Mouse (Mus musculus) erythroblast, embryonic 14.5 days (primary cell): ENCODE data around the gene Col18a1. TPM values are rescaled to one million over a fixed set of nuclear protein-coding genes. Genes with fewer than 3 reads are reported as not detected.

Experiments used
- H3K27me3 ChIP-seq: 2 replicates; pipeline ENCODE4 v1.6.1; 2012; ENCODE audit warnings: inconsistent platforms; ENCODE audit not compliant: control insufficient read depth
- H3K36me3 ChIP-seq: 2 replicates; pipeline ENCODE4 v1.6.1; 2012; ENCODE audit warnings: mild to moderate bottlenecking, inconsistent platforms; ENCODE audit not compliant: control insufficient read depth
- H3K4me1 ChIP-seq: 2 replicates; pipeline ENCODE4 v1.6.1; 2012; ENCODE audit warnings: inconsistent platforms; ENCODE audit not compliant: control insufficient read depth
- H3K4me3 ChIP-seq: replicated peaks from 2 replicates; pipeline ENCODE3; 2012; ENCODE audit warnings: moderate library complexity, mild to moderate bottlenecking, inconsistent platforms
- H3K9me3 ChIP-seq: 2 replicates; pipeline ENCODE4 v1.6.1; 2012; ENCODE audit warnings: low read length, inconsistent platforms, mixed read lengths; ENCODE audit not compliant: control insufficient read depth
- GATA1 ChIP-seq: IDR thresholded peaks from 2 replicates; pipeline ENCODE4 v1.6.1; 2012; ENCODE audit warnings: low read length, inconsistent platforms, mixed read lengths
- TAL1 ChIP-seq: IDR thresholded peaks from 3 replicates; pipeline ENCODE4 v1.6.1; 2012; ENCODE audit warnings: low read length, inconsistent platforms, mixed read lengths
- polyA plus RNA-seq: library from polyadenylated mRNA; stranded (reverse); fragments of >175 nt; gene quantifications from 2 replicates; pipeline ENCODE4 v1.2.3, GENCODE M21; 2012

The Col18a1 gene
- polyA plus RNA-seq, 1 experiment = 0.66 TPM

GRCm38 (mm10) chr10:77093817-77094216, 72.5 kb downstream of the Col18a1 start:
- TF ChIP-seq TAL1 = no peak
- TF ChIP-seq GATA1 = no peak
- Histone ChIP-seq H3K9me3 (peaks cover 5% of the 10 kb centered on the region), H3K4me3 (no peak overlapping the region), H3K36me3 (peaks cover 8% of the 10 kb centered on the region; the same call in 1 of the 2 replicates), H3K27me3 (no peaks in the 10 kb centered on the region), H3K4me1 (peaks cover 12% of the 10 kb centered on the region)

DNA sequence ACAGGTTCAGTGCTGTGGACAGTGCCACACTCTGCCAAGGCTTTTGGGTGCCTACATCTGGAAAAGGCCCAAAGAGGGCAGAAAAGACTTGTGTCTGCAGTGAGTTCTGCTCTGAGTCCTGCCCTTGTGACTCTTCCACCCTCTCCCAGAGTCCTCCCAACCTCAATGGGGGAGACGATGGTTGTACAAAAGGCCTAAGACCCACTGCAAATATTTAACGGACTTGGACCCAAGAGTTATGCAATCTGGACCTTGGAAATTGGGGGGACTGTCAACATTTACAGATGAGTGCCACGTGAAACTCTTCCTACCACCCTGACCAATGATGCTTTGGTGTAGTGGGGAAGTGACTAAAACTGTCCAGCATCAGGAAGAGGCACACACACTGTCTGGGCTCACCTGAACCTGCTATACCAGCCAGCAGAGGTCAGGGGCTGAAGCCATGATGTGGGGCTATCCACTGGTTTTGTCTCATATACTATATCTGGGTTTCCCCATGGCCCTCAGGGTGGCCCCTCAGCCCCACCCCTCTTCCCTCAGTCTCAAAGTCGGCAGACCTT, 74.7 kb downstream of the Col18a1 start:
- H3K4me3 ChIP-seq = no peak overlapping the region
- peaks cover 11% of the 10 kb centered on the region; the same call in 1 of the 2 replicates for H3K36me3 ChIP-seq
- no peaks in the 10 kb centered on the region for H3K27me3 ChIP-seq
- peaks cover 12% of the 10 kb centered on the region for H3K4me1 ChIP-seq
- TF ChIP-seq TAL1 (no peak), GATA1 (no peak)
- H3K9me3 ChIP-seq = peaks cover 5% of the 10 kb centered on the region

DNA sequence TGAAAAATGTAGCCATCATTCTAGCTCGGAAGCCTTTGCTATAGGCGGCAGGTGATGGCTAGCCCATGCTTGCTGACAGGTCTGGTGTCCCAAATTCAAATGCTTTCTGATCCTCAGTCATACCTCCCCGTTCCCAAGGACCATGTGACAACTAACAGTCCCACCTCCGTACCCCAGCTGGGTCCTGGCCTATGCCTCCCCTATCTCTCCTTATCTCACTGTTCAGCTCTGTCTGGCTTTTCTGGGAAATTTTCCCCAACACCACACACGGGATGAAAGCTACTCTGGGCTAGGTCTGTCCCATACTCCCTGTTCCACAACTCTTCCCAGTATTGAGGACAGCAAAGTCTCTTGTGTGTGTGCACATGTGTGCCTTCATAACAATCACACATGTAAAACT, 76.3 kb downstream of the Col18a1 start:
- H3K4me3 ChIP-seq = no peak overlapping the region
- H3K9me3 ChIP-seq = peaks cover 5% of the 10 kb centered on the region
- H3K27me3 ChIP-seq = no peaks in the 10 kb centered on the region
- no peak for TF ChIP-seq GATA1
- TF ChIP-seq TAL1 = no peak
- peaks cover 13% of the 10 kb centered on the region; the same call in 1 of the 2 replicates for H3K36me3 ChIP-seq
- peaks cover 12% of the 10 kb centered on the region for H3K4me1 ChIP-seq

DNA sequence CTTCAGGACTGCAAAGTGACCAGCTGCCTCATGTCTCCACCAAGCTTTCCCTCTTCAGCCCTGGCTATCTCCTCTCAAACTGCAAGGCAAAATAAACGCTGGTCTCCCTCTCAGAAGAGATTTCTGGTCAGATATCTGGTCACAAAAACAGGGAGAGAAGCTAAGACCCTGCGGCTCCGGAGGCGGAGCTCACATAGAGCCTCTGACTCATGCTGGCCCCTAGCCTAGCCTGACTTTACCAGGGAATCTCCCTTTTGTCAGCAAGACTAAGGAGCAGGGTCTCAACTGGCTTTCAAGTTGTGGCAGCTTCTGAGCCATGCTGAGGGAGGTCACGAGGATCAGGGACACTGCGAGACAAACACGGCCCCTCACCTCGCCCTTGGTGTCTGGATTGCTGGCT, 77.0 kb downstream of the Col18a1 start:
- Histone ChIP-seq H3K36me3 (peaks cover 17% of the 10 kb centered on the region), H3K9me3 (peaks cover 5% of the 10 kb centered on the region), H3K27me3 (no peaks in the 10 kb centered on the region), H3K4me1 (peaks cover 12% of the 10 kb centered on the region), H3K4me3 (no peak overlapping the region)
- TF ChIP-seq GATA1 (no peak), TAL1 (no peak)

DNA sequence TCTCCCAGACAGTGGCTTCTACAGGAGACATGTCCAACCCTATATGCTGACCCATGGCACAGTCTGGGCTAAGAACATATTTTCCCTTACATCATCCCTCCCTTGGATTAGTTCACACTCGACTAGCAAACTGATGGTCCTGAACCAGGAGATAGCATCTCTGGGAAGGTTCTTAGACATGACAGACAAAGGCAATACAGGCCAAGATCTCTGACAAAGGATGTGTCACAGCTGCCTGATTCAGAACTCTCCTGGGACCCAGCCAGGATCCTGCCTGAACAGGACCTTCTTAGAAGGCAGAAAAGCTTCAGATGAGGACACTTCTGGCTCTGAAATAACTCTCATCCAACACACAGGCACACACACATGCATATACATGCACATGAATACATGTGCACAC, 81.8 kb downstream of the Col18a1 start:
- TF ChIP-seq GATA1 = no peak
- no peak for TF ChIP-seq TAL1
- peaks cover 21% of the 10 kb centered on the region for H3K36me3 ChIP-seq
- H3K4me1 ChIP-seq = peaks cover 2% of the 10 kb centered on the region
- H3K9me3 ChIP-seq = no peaks in the 10 kb centered on the region
- H3K4me3 ChIP-seq = no peak overlapping the region
- H3K27me3 ChIP-seq = no peaks in the 10 kb centered on the region

- Histone ChIP-seq H3K36me3 (peaks cover 22% of the 10 kb centered on the region), H3K9me3 (no peaks in the 10 kb centered on the region), H3K27me3 (no peaks in the 10 kb centered on the region), H3K4me1 (no peaks in the 10 kb centered on the region), H3K4me3 (no peak overlapping the region)
- TF ChIP-seq GATA1 (no peak), TAL1 (no peak)
Measured at GRCm38 (mm10) chr10:77082921-77083320, 83.4 kb downstream of the Col18a1 start.

GRCm38 (mm10) chr10:77082453-77082852, 83.9 kb downstream of the Col18a1 start:
- Histone ChIP-seq H3K9me3 (no peaks in the 10 kb centered on the region), H3K4me3 (no peak overlapping the region), H3K36me3 (peaks cover 24% of the 10 kb centered on the region), H3K4me1 (no peaks in the 10 kb centered on the region), H3K27me3 (no peaks in the 10 kb centered on the region)
- TF ChIP-seq GATA1 = no peak
- TF ChIP-seq TAL1 = no peak

GRCm38 (mm10) chr10:77078961-77079360, 87.4 kb downstream of the Col18a1 start:
- H3K4me3 ChIP-seq = no peak overlapping the region
- TF ChIP-seq TAL1 (no peak), GATA1 (no peak)
- H3K27me3 ChIP-seq = no peaks in the 10 kb centered on the region
- peaks cover 13% of the 10 kb centered on the region; the same call in 1 of the 2 replicates for H3K36me3 ChIP-seq
- H3K9me3 ChIP-seq = no peaks in the 10 kb centered on the region
- H3K4me1 ChIP-seq = no peaks in the 10 kb centered on the region

- Histone ChIP-seq H3K4me3 (no peak overlapping the region), H3K4me1 (no peaks in the 10 kb centered on the region), H3K36me3 (peaks cover 11% of the 10 kb centered on the region; the same call in 1 of the 2 replicates), H3K9me3 (no peaks in the 10 kb centered on the region), H3K27me3 (no peaks in the 10 kb centered on the region)
- TF ChIP-seq GATA1 = no peak
- TF ChIP-seq TAL1 = no peak
Measured at GRCm38 (mm10) chr10:77078456-77078855, 87.9 kb downstream of the Col18a1 start.

DNA sequence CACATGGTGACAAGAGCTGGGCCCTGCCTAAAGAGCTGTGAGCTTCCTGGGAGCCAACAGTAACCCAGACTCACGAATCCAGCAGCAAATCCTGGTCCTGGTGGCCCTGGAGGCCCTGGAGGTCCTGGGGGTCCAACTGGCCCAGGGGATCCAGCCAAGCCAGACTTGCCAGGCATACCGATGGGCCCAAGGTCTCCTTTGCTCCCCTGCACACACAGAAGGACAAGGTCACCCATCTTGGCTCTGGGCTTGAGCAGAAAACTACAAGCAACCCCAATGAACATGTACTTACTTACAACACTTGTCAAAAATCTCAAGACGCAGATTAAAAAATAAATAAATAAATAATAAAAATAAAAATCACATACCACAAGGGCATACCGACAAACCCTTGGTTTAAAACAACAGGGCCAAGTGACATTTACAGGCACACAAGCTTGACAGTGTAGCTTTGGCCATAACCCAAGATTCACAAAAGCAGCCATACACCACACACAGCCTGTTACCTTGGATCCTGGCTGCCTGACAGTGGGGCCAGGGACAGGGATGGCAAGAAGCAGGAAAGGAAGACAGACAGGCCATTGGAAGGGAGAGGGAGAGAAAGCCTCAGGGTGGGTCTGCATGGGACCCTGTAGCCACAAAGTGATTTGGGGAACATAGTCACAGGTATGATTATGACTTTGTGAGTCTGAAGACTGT, 91.9 kb downstream of the Col18a1 start:
- Histone ChIP-seq H3K4me1 (peaks cover 12% of the 10 kb centered on the region), H3K4me3 (no peak overlapping the region), H3K36me3 (peaks cover 10% of the 10 kb centered on the region; the same call in 1 of the 2 replicates), H3K9me3 (no peaks in the 10 kb centered on the region), H3K27me3 (no peaks in the 10 kb centered on the region)
- TF ChIP-seq GATA1 (no peak), TAL1 (no peak)
